Mouse (Mus musculus): ENCODE measurements at regions not wholly inside any gene's neighbourhood (a gene's known extent, or its start where the extent isn't known, plus 50 kb on each side); places are given as distances from the start of the nearest gene placed in this dataset.

DNA sequence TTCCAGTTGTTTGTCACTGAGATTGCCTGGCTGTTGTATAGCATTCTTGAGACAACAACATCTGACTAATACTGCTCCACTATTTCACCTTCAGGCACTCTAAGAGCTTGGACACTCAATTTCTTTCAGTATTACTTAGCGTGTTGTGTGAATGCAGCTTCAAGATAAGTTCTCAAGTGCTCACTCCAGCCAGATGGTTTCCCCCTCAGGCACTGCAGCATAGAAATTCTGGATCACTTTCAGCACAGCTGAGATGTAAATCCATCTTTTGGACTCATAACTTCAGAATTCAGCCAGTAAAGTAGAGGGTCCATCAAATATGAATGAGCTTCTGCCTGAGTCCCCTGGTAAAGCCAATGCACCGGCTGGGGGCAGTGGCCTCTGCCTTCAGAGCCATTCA, 608.8 kb downstream of the Gm9195 start:
- TF ChIP-seq TCF12 (IDR thresholded peaks at IDR 0.05; ENCODE audit: insufficient read depth, poor library complexity, severe bottlenecking) (no peak), MYOD1 (IDR thresholded peaks at IDR 0.05; ENCODE audit: control insufficient read depth in 1 of 3, insufficient read length in 2 of 3, low read depth in 2 of 3) (no peak), POLR2A (IDR thresholded peaks at IDR 0.05; ENCODE audit: insufficient read length, low read depth) (no peak), E2F4 (IDR thresholded peaks at IDR 0.05; ENCODE audit: insufficient read depth) (no peak)
